Mouse (Mus musculus) G1E (cell line): ENCODE data around the gene Cfl2.

ENCODE experiments used
- CTCF ChIP-seq: IDR thresholded peaks from 2 replicates; pipeline ENCODE4 v1.5.1; 2012; ENCODE audit warnings: low read depth, low read length, inconsistent platforms, mixed read lengths
- GATA1 ChIP-seq: IDR thresholded peaks from 2 replicates; pipeline ENCODE4 v1.6.1; 2012; ENCODE audit warnings: borderline replicate concordance, low read length, inconsistent platforms, mixed read lengths
- GATA2 ChIP-seq: IDR thresholded peaks from 2 replicates; pipeline ENCODE4 v1.6.1; 2012; ENCODE audit warnings: low read depth, low read length, inconsistent platforms, borderline replicate concordance
- POLR2AphosphoS5 ChIP-seq: IDR thresholded peaks from 2 replicates; pipeline ENCODE4 v1.6.1; 2012; ENCODE audit warnings: low read depth, low read length, inconsistent platforms; ENCODE audit not compliant: insufficient replicate concordance
- TAL1 ChIP-seq: conservative IDR thresholded peaks from 2 replicates; pipeline ENCODE4 v1.6.1; 2012; ENCODE audit warnings: low read depth, low read length, inconsistent platforms, mixed read lengths

GRCm38 (mm10) chr12:54850551-54850950 is 12.1 kb downstream of the Cfl2 start:
- TF ChIP-seq CTCF (no peak), GATA2 (no peak), GATA1 (no peak), TAL1 (no peak), POLR2AphosphoS5 (no peak)
